Mouse (Mus musculus) CH12F3 (cell line): Measurements from ENCODE around the gene Rgs4.

Source experiments
- in situ Hi-C: fragments of 300-500 bp; cut with MboI; formaldehyde crosslinking; loops from 2 replicates; pipeline ENCODE4 v1.14.3; 2020; ENCODE audit warnings: low sequenced_read_pairs

Rgs4 gene

DNA sequence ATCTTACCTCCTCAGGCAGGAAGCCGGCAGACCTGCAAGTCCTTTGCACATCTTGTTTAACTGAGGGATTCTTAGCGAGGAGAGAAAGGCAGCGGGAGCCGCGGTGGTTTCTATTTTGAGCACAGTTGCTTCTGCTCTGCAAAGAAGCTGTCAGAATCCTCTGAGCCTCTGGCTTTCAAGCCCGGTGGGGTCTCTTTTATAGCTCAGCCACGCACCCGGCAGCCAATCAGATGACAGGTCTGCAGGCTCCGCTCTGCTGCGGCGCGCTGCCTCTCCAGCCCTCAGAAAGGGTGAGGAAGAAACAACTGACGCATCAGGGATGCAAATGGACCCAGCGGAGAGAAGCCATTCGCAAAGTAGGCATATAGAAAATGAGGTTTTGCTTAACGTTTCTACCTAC, at the start of gene Rgs4:
Gene Rgs4 (minus strand): TSS at position 170 of the 400 bp plus-strand sequence.
- in situ Hi-C loops = no loop called here

DNA sequence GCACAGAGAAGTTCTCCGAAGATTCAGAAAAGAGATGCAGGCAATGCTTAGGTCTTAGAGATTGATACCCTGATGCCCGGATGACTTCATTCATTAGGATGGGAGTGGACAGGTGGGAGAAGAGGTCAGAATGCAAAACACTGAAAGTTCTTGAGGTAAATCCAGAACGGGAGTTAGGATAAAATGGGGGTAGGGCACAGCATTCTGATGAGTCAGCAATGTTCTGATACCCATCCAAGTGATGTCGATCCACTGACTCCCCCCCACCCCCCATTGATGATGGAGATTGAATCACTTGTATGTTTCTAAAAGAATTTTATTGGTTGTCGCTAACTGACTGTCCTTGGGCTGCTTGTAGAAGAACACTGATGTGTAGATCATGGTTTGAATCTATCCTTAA, 45.0 kb upstream of the Rgs4 start:
- in situ Hi-C loops = no loop called here

DNA sequence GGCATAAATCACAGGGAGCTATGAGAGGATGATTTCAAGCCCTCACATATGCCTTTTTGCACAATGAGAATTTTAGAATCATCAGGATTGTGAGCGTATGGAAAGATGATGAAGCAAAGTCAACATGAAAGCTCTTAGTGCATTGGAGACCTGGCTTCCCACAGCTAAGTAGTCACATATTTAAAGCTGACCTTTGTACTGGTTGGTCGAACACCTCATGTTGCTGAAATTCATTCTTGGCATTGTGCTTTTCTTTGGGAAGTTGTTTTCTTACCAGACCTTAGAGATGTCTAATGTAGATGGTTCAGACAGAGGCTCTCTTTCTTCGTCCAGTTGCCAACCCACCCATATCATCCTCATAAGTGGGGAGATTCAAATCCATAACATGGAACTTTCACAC, 38.5 kb upstream of the Rgs4 start:
- in situ Hi-C loops = no loop called here

GRCm38 (mm10) chr1:169776566-169776965, 29.1 kb upstream of the Rgs4 start:
- in situ Hi-C loops = no loop called here

- in situ Hi-C loops = no loop called here
These were observed 17.1 kb upstream of the Rgs4 start for GRCm38 (mm10) chr1:169764619-169764955.

GRCm38 (mm10) chr1:169763858-169764618, 16.6 kb upstream of the Rgs4 start:
- in situ Hi-C loops = no loop called here

- in situ Hi-C loops = no loop called here
These were observed 15.1 kb upstream of the Rgs4 start for GRCm38 (mm10) chr1:169762524-169762923.

DNA sequence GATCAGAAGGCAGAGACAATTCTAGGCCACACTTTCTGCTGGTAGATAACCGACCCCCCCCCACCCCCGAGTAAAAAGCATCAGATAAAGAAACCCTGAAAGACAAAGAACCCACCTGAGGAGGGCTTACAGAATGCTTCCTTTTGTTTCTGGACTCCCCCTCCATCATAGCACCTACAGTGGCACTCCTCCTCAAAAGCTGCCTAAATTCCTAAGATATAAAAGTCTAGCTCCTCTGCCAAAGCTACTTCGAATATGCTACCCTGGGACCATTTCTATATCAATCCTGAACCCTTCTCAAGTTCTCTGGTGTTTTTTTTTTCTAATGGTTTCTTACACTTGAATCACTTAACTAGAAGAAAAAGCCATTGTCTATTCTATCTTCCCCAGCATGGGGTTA, 9.1 kb upstream of the Rgs4 start:
- in situ Hi-C loops = no loop called here

- in situ Hi-C loops = no loop called here
These were observed 5.0 kb upstream of the Rgs4 start for GRCm38 (mm10) chr1:169752395-169752794.

GRCm38 (mm10) chr1:169748439-169748838, 997 bp upstream of the Rgs4 start:
- in situ Hi-C loops = no loop called here

DNA sequence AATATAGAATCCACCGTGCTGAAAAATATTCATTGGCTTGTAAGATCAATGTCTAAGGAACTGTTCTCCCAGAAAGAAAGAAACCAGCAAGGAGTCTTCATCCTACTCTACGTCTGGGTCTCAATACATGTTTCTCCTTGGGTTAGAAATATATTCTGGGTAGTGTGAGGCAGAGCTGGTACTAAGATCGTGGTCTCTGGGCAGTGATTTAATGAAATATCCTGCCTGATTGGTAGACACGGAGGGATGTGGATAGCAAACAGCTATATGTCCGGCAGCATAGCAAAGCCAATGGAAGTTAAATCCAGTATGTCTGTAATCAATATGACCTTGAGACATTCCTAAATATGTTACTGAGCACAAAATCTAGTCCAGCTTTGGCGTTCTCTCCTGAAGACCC, 460 bp upstream of the Rgs4 start:
- in situ Hi-C loops = no loop called here

DNA sequence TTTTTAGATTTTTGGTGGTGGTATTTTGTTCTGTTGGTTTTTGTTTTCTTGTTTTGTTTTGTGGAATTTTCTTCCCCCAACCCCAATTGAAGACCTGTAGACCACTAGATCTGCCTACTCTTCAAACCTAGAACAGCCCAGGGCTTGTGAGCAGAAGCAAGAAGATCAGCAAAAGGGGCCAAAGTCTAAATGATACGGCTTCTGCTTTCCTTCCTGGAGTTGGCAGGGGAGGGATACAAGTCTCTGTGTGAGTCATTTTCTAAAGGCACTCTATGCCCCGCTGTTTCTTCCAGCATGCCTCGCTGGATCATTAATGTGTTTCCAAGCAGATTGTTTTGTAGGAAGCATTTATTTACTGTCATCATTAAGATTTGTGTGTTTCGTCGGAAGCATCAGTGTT, 6.3 kb downstream of the Rgs4 start:
- in situ Hi-C loops = no loop called here

- in situ Hi-C loops = no loop called here
These were observed 10.2 kb downstream of the Rgs4 start for GRCm38 (mm10) chr1:169737231-169737630.

DNA sequence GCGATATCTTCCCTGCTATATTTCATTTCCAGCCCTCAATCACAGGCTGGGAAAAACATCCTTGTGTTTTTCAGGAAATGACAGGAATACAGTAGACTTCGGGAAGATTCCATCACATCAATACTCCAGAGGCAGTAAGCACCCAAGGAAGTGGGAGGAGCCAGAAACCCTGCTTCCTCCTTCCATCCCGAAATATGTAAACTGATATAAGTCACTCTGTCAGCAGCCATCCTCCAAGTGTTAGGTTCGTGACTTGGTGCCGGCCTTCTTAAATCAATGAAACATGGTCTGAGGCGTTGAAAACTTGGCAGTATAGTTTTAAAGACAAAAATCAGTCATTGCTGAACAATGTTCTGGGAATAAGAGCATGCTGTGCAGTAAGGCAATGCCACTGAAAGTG, 11.3 kb downstream of the Rgs4 start:
- in situ Hi-C loops = no loop called here

- in situ Hi-C loops = no loop called here
These were observed 16.8 kb downstream of the Rgs4 start for GRCm38 (mm10) chr1:169730599-169731100.

GRCm38 (mm10) chr1:169726319-169726718, 21.1 kb downstream of the Rgs4 start:
- in situ Hi-C loops = no loop called here

- in situ Hi-C loops = no loop called here
These were observed 25.6 kb downstream of the Rgs4 start for GRCm38 (mm10) chr1:169721836-169722235.

- in situ Hi-C loops = no loop called here
These were observed 42.9 kb downstream of the Rgs4 start for GRCm38 (mm10) chr1:169704395-169705087.

DNA sequence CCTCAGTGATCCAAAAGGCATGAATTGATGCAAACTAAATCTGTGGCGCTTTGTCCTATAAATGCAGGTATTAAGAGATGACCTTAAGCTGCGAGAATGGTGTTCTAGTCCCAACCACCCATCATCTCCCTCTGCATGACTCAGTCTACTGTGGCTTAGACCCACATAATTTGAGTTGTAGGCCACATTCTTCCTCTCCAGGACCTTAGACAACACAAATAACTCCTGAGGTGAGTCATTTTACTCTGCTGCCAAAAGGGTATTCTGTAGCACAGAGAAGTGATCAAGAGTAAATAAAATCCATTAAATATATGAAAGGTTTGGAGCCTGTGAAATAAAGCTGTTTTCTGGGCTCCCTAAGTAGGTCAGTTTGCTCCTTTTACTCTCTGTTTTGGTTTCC, 48.3 kb downstream of the Rgs4 start:
- in situ Hi-C loops = no loop called here

GRCm38 (mm10) chr1:169697236-169697635, 50.2 kb downstream of the Rgs4 start:
- in situ Hi-C loops = no loop called here

DNA sequence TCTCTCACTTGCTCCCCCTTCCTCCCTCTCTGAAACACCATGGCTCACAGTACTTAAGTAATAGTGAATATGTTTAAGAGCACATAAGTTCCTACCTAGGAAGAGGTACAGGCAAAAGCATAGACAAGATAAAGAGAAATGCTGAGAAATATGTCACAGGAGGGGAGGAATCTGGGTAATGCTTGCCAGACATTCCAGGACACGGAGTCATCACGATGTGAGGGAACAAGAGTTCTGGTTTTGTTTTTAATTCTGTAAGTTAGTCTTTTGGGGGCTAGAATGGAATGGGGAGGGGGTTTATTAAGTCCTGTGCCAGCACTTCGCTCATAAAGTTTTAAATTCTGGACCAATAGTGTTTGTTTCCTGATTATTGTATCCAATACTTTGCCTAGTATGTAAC, 52.1 kb downstream of the Rgs4 start:
- in situ Hi-C loops = no loop called here

- in situ Hi-C loops = no loop called here
These were observed 53.9 kb downstream of the Rgs4 start for GRCm38 (mm10) chr1:169693537-169693936.
